Mouse (Mus musculus): Measurements from ENCODE around the gene Cnih2. TPM values are rescaled to one million over a fixed set of nuclear protein-coding genes. Genes with fewer than 3 reads are reported as not detected.

Gene Cnih2
- polyA plus RNA-seq, 1 experiment from 2014 or later: 31.7 TPM

DNA sequence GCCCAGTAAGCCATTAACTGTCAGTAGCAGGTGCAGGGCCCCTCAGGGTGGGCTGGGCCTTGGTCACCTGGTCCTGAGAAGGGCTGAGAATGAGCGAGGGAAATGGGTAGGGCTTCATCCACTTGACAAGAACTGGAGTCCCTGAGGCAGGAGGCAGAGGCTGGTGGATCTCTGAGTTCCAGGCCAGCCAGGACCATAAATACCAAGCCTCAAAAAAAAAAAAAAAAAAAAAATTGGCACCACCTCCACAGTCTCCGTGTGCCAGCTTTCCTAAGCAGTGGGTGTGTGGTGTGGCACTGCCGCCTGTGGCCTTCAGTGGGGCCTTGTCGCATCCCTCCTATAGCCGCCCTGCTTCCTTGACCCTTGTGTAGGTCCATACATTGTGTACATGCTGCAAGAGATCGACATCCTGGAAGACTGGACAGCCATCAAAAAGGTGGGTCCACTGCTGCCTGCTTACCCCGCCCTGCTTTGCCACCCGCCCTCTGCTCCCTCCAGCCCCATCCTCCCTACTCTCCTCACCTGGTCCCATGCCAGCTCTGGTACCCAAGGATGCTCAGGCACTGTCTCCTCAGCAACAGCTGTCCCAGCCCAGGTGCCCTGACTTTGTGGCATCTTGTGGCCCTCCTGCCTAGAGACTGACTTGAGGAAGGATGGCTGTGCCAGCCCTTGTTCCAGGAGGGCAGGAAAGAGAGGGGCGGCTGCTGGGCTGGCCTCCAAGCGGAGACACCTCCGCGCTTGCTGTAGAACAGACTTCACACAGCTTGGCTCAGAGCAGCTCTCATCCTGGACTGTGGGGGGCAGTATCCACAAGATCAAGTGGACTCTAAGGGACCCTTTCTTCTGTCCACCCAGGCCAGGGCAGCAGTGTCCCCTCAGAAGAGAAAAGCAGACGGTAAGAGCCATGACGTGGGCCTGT lies 49.9 kb downstream of the Cnih2 start:
- Histone ChIP-seq H3K36me3 (replicated peaks) (peaks cover 62% of the 10 kb centered on the region), H3K27ac (replicated peaks) (no peak overlapping the region)
- DNase-seq (ENCODE audit: low spot score): no peak

GRCm38 (mm10) chr19:5045531-5045930 lies 52.8 kb downstream of the Cnih2 start:
- 75% methylated on average over 4 of the region's 4 CpGs for WGBS
- Histone ChIP-seq H3K27ac (replicated peaks) (no peak overlapping the region), H3K4me3 (no peak overlapping the region), H3K4me1 (peaks cover 34% of the 10 kb centered on the region), H3K9me3 (no peaks in the 10 kb centered on the region), H3K36me3 (replicated peaks) (peaks cover 69% of the 10 kb centered on the region), H3K27me3 (replicated peaks; ENCODE audit: low read depth, poor library complexity, severe bottlenecking) (peaks cover 8% of the 10 kb centered on the region)
- no peak for DNase-seq (ENCODE audit: low spot score)

More for the DNA sequence above, 49.9 kb downstream of the Cnih2 start:
- H3K27me3 ChIP-seq (replicated peaks; ENCODE audit: low read depth, poor library complexity, severe bottlenecking): peaks cover 37% of the 10 kb centered on the region
- 87% methylated on average over 14 of the region's 14 CpGs for WGBS
- peaks cover 36% of the 10 kb centered on the region for H3K4me1 ChIP-seq
- no peaks in the 10 kb centered on the region for H3K9me3 ChIP-seq
- H3K4me3 ChIP-seq: peak overlapping the region; percentile 21; the same call in 1 of the 2 replicates

Other genes with a start within 250 kb of the Cnih2 start
- gene Ctsf, start 243.4 kb downstream of the Cnih2 start, polyA plus RNA-seq (2016; fragmentation: Nextera tagmentation; extraction: Ambion mirVana): 26.9 and 28.0 TPM in 2 replicates
- gene Actn3, start 220.6 kb downstream of the Cnih2 start, polyA plus RNA-seq (2016; fragmentation: Nextera tagmentation; extraction: Ambion mirVana): 5.0 and 6.7 TPM in 2 replicates
- 10.3 and 13.3 TPM in 2 replicates for gene Zdhhc24, start 219.9 kb downstream of the Cnih2 start, polyA plus RNA-seq (2016; fragmentation: Nextera tagmentation; extraction: Ambion mirVana)
- gene Bbs1, start 191.9 kb downstream of the Cnih2 start, polyA plus RNA-seq (2016; fragmentation: Nextera tagmentation; extraction: Ambion mirVana): 5.8 and 6.1 TPM in 2 replicates
- gene Dpp3, start 170.2 kb downstream of the Cnih2 start, polyA plus RNA-seq (2016; fragmentation: Nextera tagmentation; extraction: Ambion mirVana): 194 and 203 TPM in 2 replicates
- 2.6 and 3.1 TPM in 2 replicates for gene Peli3, start 155.4 kb downstream of the Cnih2 start, polyA plus RNA-seq (2016; fragmentation: Nextera tagmentation; extraction: Ambion mirVana)
- gene Mrpl11, start 136.4 kb downstream of the Cnih2 start, polyA plus RNA-seq (2016; fragmentation: Nextera tagmentation; extraction: Ambion mirVana): 164 and 165 TPM in 2 replicates
- not detected in 2 replicates for gene Npas4, start 108.2 kb downstream of the Cnih2 start, polyA plus RNA-seq (2016; fragmentation: Nextera tagmentation; extraction: Ambion mirVana)
- gene Slc29a2, start 74.7 kb downstream of the Cnih2 start, polyA plus RNA-seq (2016; fragmentation: Nextera tagmentation; extraction: Ambion mirVana): 7.1 and 8.5 TPM in 2 replicates
- 34.7 and 36.1 TPM in 2 replicates for gene B4gat1, start 59.7 kb downstream of the Cnih2 start, polyA plus RNA-seq (2016; fragmentation: Nextera tagmentation; extraction: Ambion mirVana)
- gene AC124502.3, start 59.6 kb downstream of the Cnih2 start, polyA plus RNA-seq (2016; fragmentation: Nextera tagmentation; extraction: Ambion mirVana): 3.1 and 4.2 TPM in 2 replicates
- 72.6 and 82.4 TPM in 2 replicates for gene Brms1, start 57.2 kb downstream of the Cnih2 start, polyA plus RNA-seq (2016; fragmentation: Nextera tagmentation; extraction: Ambion mirVana)
- gene Rin1, start 48.0 kb downstream of the Cnih2 start, polyA plus RNA-seq (2016; fragmentation: Nextera tagmentation; extraction: Ambion mirVana): 2.4 and 3.2 TPM in 2 replicates
- gene Cd248, start 30.4 kb downstream of the Cnih2 start, polyA plus RNA-seq (2016; fragmentation: Nextera tagmentation; extraction: Ambion mirVana): 32.3 and 37.0 TPM in 2 replicates
- 1.4 and 1.9 TPM in 2 replicates for gene Tmem151a, start 13.0 kb downstream of the Cnih2 start, polyA plus RNA-seq (2016; fragmentation: Nextera tagmentation; extraction: Ambion mirVana)
- 70.5 and 73.4 TPM in 2 replicates for gene Yif1a, start 10.0 kb downstream of the Cnih2 start, polyA plus RNA-seq (2016; fragmentation: Nextera tagmentation; extraction: Ambion mirVana)
- gene Rab1b, start 8.6 kb upstream of the Cnih2 start, polyA plus RNA-seq (2016; fragmentation: Nextera tagmentation; extraction: Ambion mirVana): 266 and 270 TPM in 2 replicates
- 30.0 and 31.2 TPM in 2 replicates for gene Klc2, start 20.0 kb upstream of the Cnih2 start, polyA plus RNA-seq (2016; fragmentation: Nextera tagmentation; extraction: Ambion mirVana)
- gene Pacs1, start 174.6 kb upstream of the Cnih2 start, polyA plus RNA-seq (2016; fragmentation: Nextera tagmentation; extraction: Ambion mirVana): 24.8 and 25.6 TPM in 2 replicates
- gene Sf3b2, start 196.9 kb upstream of the Cnih2 start, polyA plus RNA-seq (2016; fragmentation: Nextera tagmentation; extraction: Ambion mirVana): 456 and 467 TPM in 2 replicates
- gene Gal3st3, start 199.8 kb upstream of the Cnih2 start, polyA plus RNA-seq (2016; fragmentation: Nextera tagmentation; extraction: Ambion mirVana): 8.5 and 8.6 TPM in 2 replicates
- not detected in 2 replicates for gene Catsper1, start 237.2 kb upstream of the Cnih2 start, polyA plus RNA-seq (2016; fragmentation: Nextera tagmentation; extraction: Ambion mirVana)

Measured in embryonic facial prominence, embryonic 10.5 days (tissue).